Mouse (Mus musculus) thymus, adult 2 months (tissue): ENCODE measurements around the gene Bgn.

Experiments used
- CTCF ChIP-seq: fragments of 200-500 bp; IDR thresholded peaks from 2 replicates; pipeline ENCODE4 v1.5.1; 2012; ENCODE audit warnings: mild to moderate bottlenecking, control low read depth, low read length, moderate library complexity, borderline replicate concordance; ENCODE audit not compliant: control insufficient read depth, poor library complexity, insufficient read depth; ENCODE audit errors: extremely low read depth
- POLR2A ChIP-seq: fragments of 200-500 bp; IDR thresholded peaks from 2 replicates; pipeline ENCODE4 v1.6.1; 2012; ENCODE audit warnings: mild to moderate bottlenecking, low read length, control low read depth, moderate library complexity; ENCODE audit not compliant: control insufficient read depth, poor library complexity, insufficient read depth; ENCODE audit errors: extremely low read depth

- TF ChIP-seq POLR2A (no peak), CTCF (no peak)
Observed at GRCm38 (mm10) chrX:73474340-73475165, 8.8 kb upstream of the Bgn start.
